Mouse (Mus musculus) spleen, adult 2 months (tissue): ENCODE results near the gene Errfi1.

ENCODE experiments used
- CTCF ChIP-seq: fragments of 200-500 bp; IDR thresholded peaks from 2 replicates; pipeline ENCODE4 v1.5.1; 2011; ENCODE audit warnings: mild to moderate bottlenecking, inconsistent platforms; ENCODE audit not compliant: insufficient read depth, insufficient read length, insufficient replicate concordance; ENCODE audit errors: extremely low read depth
- POLR2A ChIP-seq: fragments of 200-500 bp; IDR thresholded peaks from 2 replicates; pipeline ENCODE4 v1.6.1; 2011; ENCODE audit warnings: low read depth, low read length, inconsistent platforms

DNA sequence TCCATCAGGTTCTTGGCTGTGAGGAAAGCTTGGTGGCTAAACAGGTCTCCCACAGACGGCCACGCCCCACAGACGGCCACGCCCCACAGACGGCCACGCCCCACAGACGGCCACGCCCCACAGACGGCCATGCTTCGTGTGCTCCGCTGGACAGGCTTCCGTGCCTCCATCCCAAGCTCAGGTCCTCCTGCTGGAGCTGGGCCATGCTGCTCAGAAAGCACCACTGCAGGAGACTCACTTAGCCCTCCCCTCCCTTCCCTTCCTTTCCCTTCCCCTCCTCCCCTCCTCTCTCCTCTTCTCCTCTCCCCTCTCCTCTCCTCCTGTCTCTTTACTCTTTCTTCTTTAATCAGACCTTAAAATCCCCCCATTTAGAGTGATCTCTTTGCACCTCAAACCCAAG, 16.8 kb upstream of the Errfi1 start:
- TF ChIP-seq CTCF (no peak), POLR2A (no peak)
